Mouse (Mus musculus): ENCODE results near the gene Zdhhc15.
A peak's percentile ranks its signal among the peaks of the same experiment; 100 is the strongest.
"Not testable (repeated sequence)": the region's sequence is repeated elsewhere in the genome, so short reads cannot be mapped to it uniquely, and the experiment has no call there.

Gene Zdhhc15

GRCm38 (mm10) chrX:104670757-104671549 is at the start of gene Zdhhc15:
TSS of gene Zdhhc15 (minus strand) at chrX:104671064.
- DNase-seq (ENCODE audit: low spot score) = peak; percentile 24

- no peak for DNase-seq (ENCODE audit: low spot score)
Measured at GRCm38 (mm10) chrX:104707935-104708334, 37.1 kb upstream of the Zdhhc15 start.

GRCm38 (mm10) chrX:104669850-104670756 is 761 bp downstream of the Zdhhc15 start:
- peak; percentile 1 for DNase-seq (ENCODE audit: low spot score)

- no peak for DNase-seq (ENCODE audit: low spot score)
Measured at GRCm38 (mm10) chrX:104656976-104657375, 13.9 kb downstream of the Zdhhc15 start.

GRCm38 (mm10) chrX:104612531-104612930 is 58.3 kb downstream of the Zdhhc15 start:
- DNase-seq (ENCODE audit: low spot score) = no peak

- DNase-seq (ENCODE audit: low spot score) = not testable (repeated sequence)
Measured at GRCm38 (mm10) chrX:104603738-104604430, 67.0 kb downstream of the Zdhhc15 start.

- not testable (repeated sequence) for DNase-seq (ENCODE audit: low spot score)
Measured at GRCm38 (mm10) chrX:104602168-104602859, 68.5 kb downstream of the Zdhhc15 start.

GRCm38 (mm10) chrX:104573946-104574345 is 96.9 kb downstream of the Zdhhc15 start:
- no peak for DNase-seq (ENCODE audit: low spot score)

GRCm38 (mm10) chrX:104567497-104567896 is 103.4 kb downstream of the Zdhhc15 start:
- DNase-seq (ENCODE audit: low spot score) = no peak

GRCm38 (mm10) chrX:104545283-104545682 is 125.6 kb downstream of the Zdhhc15 start:
- DNase-seq (ENCODE audit: low spot score) = no peak

- DNase-seq (ENCODE audit: low spot score) = no peak
Measured at GRCm38 (mm10) chrX:104543919-104544595, 126.8 kb downstream of the Zdhhc15 start.

GRCm38 (mm10) chrX:104542635-104543034 is 128.2 kb downstream of the Zdhhc15 start:
- DNase-seq (ENCODE audit: low spot score) = no peak

- DNase-seq (ENCODE audit: low spot score) = no peak
Measured at GRCm38 (mm10) chrX:104501765-104502164, 169.1 kb downstream of the Zdhhc15 start.

GRCm38 (mm10) chrX:104489626-104490355 is 181.1 kb downstream of the Zdhhc15 start:
- DNase-seq (ENCODE audit: low spot score) = no peak

- DNase-seq (ENCODE audit: low spot score) = no peak
Measured at GRCm38 (mm10) chrX:104488870-104489467, 181.9 kb downstream of the Zdhhc15 start.

GRCm38 (mm10) chrX:104488036-104488435 is 182.8 kb downstream of the Zdhhc15 start:
- DNase-seq (ENCODE audit: low spot score) = no peak
